Mouse (Mus musculus): ENCODE results near the gene Sh3bp5l.

DNA sequence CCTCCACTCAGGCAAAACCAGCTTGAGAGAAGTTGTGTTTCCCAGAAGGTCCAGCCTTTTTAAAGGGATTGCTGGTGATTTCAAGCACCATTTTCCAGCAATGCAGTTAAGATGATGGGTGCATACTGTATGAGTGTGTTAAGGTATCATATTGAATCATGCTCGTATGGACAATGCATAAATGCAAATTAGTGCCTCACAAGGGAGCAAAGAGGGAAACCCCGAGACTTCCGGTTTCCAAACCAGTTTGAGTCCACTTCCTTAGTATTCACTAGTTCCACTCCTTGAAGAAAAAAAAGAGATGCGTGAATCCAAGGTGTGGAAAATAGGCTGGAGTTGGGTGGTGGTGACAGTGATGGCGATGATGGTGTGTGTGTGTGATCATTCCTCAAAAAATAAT, 48.0 kb upstream of the Sh3bp5l start:
- TF ChIP-seq CTCF (IDR thresholded peaks at IDR 0.05; ENCODE audit: low read depth) = no peak
- TF ChIP-seq EP300 (IDR thresholded peaks at IDR 0.05; ENCODE audit: low read depth) = no peak
